Mouse (Mus musculus): ENCODE data around the gene Rap1gap.

DNA sequence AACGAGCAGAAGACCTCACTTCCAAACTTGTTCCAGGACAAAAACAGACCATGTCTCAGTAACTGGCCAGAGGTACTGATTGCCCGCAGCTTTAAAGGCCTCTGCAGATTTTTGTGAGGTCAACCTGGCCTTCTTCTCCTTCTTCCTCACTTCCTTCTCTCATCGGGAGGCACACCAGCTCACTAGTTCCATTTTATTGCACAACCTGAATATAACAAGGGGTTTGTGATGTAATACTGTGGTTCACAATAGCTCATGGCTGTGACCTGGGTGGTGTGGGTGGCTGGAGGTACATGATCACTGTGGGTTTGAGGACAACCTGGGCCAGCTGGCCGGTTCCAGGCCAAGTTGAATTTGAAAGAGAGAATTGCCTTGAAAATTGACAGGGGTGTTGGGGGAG, 31.1 kb upstream of the Rap1gap start:
- TF ChIP-seq EP300 (IDR thresholded peaks at IDR 0.05; ENCODE audit: insufficient read depth, low read depth, low read length) (no peak), CTCF (IDR thresholded peaks at IDR 0.05; ENCODE audit: low read depth, low read length) (no peak)

All from ES-Bruce4 (cell line).